Mouse (Mus musculus): Measurements from ENCODE around the gene Ddx39. TPM values are rescaled to one million over a fixed set of nuclear protein-coding genes. Genes with fewer than 3 reads are reported as not detected.

The Ddx39 gene
- polyA plus RNA-seq, 1 experiment from 2014 or later: 253 TPM

DNA sequence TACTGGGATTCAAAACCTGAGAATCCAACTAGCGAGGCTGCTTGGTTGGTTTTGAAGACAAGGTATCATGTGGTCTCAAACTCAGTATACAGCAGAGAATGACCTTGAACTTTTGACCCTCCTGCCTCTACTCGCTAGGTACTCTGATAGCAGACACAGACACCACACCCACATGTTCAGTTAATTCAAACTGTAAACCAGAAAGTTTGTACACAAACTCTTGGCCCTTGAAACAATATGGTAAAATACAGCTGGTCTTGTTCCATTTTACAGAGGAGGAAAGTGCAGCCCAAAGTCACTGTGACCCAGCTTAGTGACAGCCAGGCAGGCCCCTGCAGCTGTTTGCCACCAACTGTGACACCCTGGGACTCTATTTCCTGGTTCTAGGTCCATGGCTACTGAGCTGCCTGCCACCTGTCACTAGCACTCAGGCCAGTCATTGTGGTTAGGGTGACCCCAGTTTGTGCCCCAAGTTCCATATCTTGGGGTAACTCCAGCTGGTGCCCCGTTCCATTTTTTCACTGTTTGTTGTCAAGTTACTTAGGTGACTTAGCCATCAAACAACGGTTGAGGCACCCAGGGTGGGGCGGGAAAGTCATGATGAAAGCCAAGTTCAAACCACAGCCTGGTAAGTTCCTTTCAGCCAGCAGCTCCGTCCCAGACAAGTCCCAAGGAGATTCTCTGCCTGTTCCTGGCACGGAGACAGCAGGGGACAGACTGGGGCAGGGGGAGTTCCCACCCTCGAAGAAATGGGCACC, 24.9 kb downstream of the Ddx39 start:
- 47% methylated on average over 8 of the region's 8 CpGs for WGBS

GRCm38 (mm10) chr8:83740586-83740975, 25.6 kb downstream of the Ddx39 start:
- Histone ChIP-seq H3K27ac (ENCODE audit: low read depth, low read length) (no peak overlapping the region), H3K4me2 (peak overlapping the region; percentile 67), H3K9ac (ENCODE audit: low read length) (peak overlapping the region; percentile 68), H3K36me3 (ENCODE audit: control insufficient read depth, insufficient read depth, low read length) (no peaks in the 10 kb centered on the region), H3K4me3 (ENCODE audit: low read depth, low read length) (peak overlapping the region; percentile 44), H3K9me3 (ENCODE audit: control insufficient read depth, low read length) (no peaks in the 10 kb centered on the region), H3K27me3 (ENCODE audit: control insufficient read depth, insufficient read depth, low read length) (peaks cover 28% of the 10 kb centered on the region), H3K4me1 (ENCODE audit: control insufficient read depth, insufficient read depth, low read length) (peaks cover 4% of the 10 kb centered on the region; the same call in 1 of the 2 replicates)
- DNase-seq (ENCODE audit: low spot score, missing footprints) (no peak), ATAC-seq (ENCODE audit: low FRiP score) (no peak; the same call in 1 of the 2 replicates)
- 29% methylated on average over 3 of the region's 3 CpGs for WGBS

More for the DNA sequence above, 24.9 kb downstream of the Ddx39 start:
- no peak overlapping the region for H3K9ac ChIP-seq (ENCODE audit: low read length)
- H3K27me3 ChIP-seq (ENCODE audit: control insufficient read depth, insufficient read depth, low read length): peaks cover 28% of the 10 kb centered on the region
- H3K27ac ChIP-seq (ENCODE audit: low read depth, low read length): no peak overlapping the region
- peaks cover 4% of the 10 kb centered on the region; the same call in 1 of the 2 replicates for H3K4me1 ChIP-seq (ENCODE audit: control insufficient read depth, insufficient read depth, low read length)
- no peak overlapping the region for H3K4me3 ChIP-seq (ENCODE audit: low read depth, low read length)
- DNase-seq (ENCODE audit: low spot score, missing footprints): no peak
- H3K36me3 ChIP-seq (ENCODE audit: control insufficient read depth, insufficient read depth, low read length): no peaks in the 10 kb centered on the region
- H3K9me3 ChIP-seq (ENCODE audit: control insufficient read depth, low read length): no peaks in the 10 kb centered on the region
- ATAC-seq (ENCODE audit: low FRiP score): no peak
- H3K4me2 ChIP-seq: no peak overlapping the region

- peak within 1 kb of the TSS; percentile 44 for H3K4me3 ChIP-seq (ENCODE audit: low read depth, low read length)
- no peaks in the 10 kb centered on the region for H3K36me3 ChIP-seq (ENCODE audit: control insufficient read depth, insufficient read depth, low read length)
- peaks cover 28% of the 10 kb centered on the region for H3K27me3 ChIP-seq (ENCODE audit: control insufficient read depth, insufficient read depth, low read length)
- DNase-seq (ENCODE audit: low spot score, missing footprints): peak; percentile 93
- no peaks in the 10 kb centered on the region for H3K9me3 ChIP-seq (ENCODE audit: control insufficient read depth, low read length)
- H3K4me1 ChIP-seq (ENCODE audit: control insufficient read depth, insufficient read depth, low read length): peaks cover 4% of the 10 kb centered on the region; the same call in 1 of the 2 replicates
- H3K9ac ChIP-seq (ENCODE audit: low read length): peak within 1 kb of the TSS; percentile 68
- peak; percentile 59 for ATAC-seq (ENCODE audit: low FRiP score)
- H3K4me2 ChIP-seq: peak within 1 kb of the TSS; percentile 67
- no peak within 1 kb of the TSS for H3K27ac ChIP-seq (ENCODE audit: low read depth, low read length)
- 1% methylated on average over 44 of the region's 56 CpGs for WGBS
Observed at GRCm38 (mm10) chr8:83740976-83741741, 26.2 kb downstream of the Ddx39 start, which contains the start of gene Adgre5. Gene Adgre5, minus strand, starts transcription at chr8:83741326.

DNA sequence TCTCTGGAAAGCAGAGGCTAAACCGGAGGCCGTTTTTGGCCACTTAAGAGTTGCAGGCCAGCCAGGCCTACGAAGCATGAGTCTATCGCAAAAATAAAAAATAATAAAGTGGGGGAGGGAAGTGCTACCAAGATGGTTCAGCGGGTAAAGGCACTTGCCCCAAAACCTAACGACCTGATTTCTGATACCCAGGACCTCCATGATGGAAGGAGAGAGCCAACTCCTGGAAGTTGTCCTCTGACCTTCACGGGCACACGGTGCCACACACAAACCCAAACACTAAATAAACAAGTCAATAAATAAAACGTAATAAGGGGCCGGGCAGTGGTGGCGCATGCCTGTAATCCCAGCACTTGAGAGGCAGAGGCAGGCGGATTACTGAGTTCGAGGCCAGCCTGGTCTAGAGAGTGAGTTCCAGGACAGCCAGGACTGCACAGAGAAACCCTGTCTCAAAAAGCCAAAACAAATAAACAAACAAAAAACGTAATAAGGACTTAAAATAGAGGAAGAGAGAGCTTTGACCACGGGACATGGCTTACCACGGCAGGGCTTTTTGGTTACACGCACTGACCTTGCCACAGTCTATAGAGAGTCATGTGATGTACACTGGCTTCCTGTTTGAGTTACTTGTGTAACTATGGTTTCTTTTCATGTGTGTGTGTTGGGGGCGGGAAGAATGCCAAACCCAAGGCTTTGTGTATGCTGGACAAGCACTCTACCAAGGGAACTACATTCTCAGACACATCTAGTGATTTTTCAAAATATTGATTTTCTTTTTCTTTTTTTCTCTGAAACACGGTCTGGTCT, 27.1 kb downstream of the Ddx39 start:
- Histone ChIP-seq H3K36me3 (ENCODE audit: control insufficient read depth, insufficient read depth, low read length) (no peaks in the 10 kb centered on the region), H3K27ac (ENCODE audit: low read depth, low read length) (no peak overlapping the region), H3K9me3 (ENCODE audit: control insufficient read depth, low read length) (no peaks in the 10 kb centered on the region), H3K4me3 (ENCODE audit: low read depth, low read length) (no peak overlapping the region), H3K4me2 (peak overlapping the region; percentile 67; the same call in 1 of the 2 replicates), H3K9ac (ENCODE audit: low read length) (no peak overlapping the region), H3K4me1 (ENCODE audit: control insufficient read depth, insufficient read depth, low read length) (peaks cover 4% of the 10 kb centered on the region; the same call in 1 of the 2 replicates), H3K27me3 (ENCODE audit: control insufficient read depth, insufficient read depth, low read length) (peaks cover 28% of the 10 kb centered on the region)
- ATAC-seq (ENCODE audit: low FRiP score) (no peak), DNase-seq (ENCODE audit: low spot score, missing footprints) (no peak)
- WGBS: 73% methylated on average over 19 of the region's 19 CpGs

GRCm38 (mm10) chr8:83742968-83743367, 28.0 kb downstream of the Ddx39 start:
- ATAC-seq (ENCODE audit: low FRiP score) (no peak), DNase-seq (ENCODE audit: low spot score, missing footprints) (no peak)
- no peak overlapping the region for H3K9ac ChIP-seq (ENCODE audit: low read length)
- H3K27ac ChIP-seq (ENCODE audit: low read depth, low read length): no peak overlapping the region
- H3K9me3 ChIP-seq (ENCODE audit: control insufficient read depth, low read length): no peaks in the 10 kb centered on the region
- H3K4me1 ChIP-seq (ENCODE audit: control insufficient read depth, insufficient read depth, low read length): peaks cover 4% of the 10 kb centered on the region; the same call in 1 of the 2 replicates
- no peaks in the 10 kb centered on the region for H3K36me3 ChIP-seq (ENCODE audit: control insufficient read depth, insufficient read depth, low read length)
- peaks cover 28% of the 10 kb centered on the region for H3K27me3 ChIP-seq (ENCODE audit: control insufficient read depth, insufficient read depth, low read length)
- 92% methylated on average over 6 of the region's 6 CpGs for WGBS
- no peak overlapping the region for H3K4me3 ChIP-seq (ENCODE audit: low read depth, low read length)
- H3K4me2 ChIP-seq: no peak overlapping the region

GRCm38 (mm10) chr8:83744070-83744469, 29.1 kb downstream of the Ddx39 start:
- Histone ChIP-seq H3K27ac (ENCODE audit: low read depth, low read length) (no peak overlapping the region), H3K9ac (ENCODE audit: low read length) (no peak overlapping the region), H3K4me3 (ENCODE audit: low read depth, low read length) (no peak overlapping the region), H3K4me2 (no peak overlapping the region), H3K9me3 (ENCODE audit: control insufficient read depth, low read length) (no peaks in the 10 kb centered on the region), H3K4me1 (ENCODE audit: control insufficient read depth, insufficient read depth, low read length) (peaks cover 4% of the 10 kb centered on the region; the same call in 1 of the 2 replicates), H3K27me3 (ENCODE audit: control insufficient read depth, insufficient read depth, low read length) (peaks cover 37% of the 10 kb centered on the region), H3K36me3 (ENCODE audit: control insufficient read depth, insufficient read depth, low read length) (no peaks in the 10 kb centered on the region)
- WGBS: 72% methylated on average over 4 of the region's 4 CpGs
- ATAC-seq (ENCODE audit: low FRiP score) (no peak), DNase-seq (ENCODE audit: low spot score, missing footprints) (no peak)

DNA sequence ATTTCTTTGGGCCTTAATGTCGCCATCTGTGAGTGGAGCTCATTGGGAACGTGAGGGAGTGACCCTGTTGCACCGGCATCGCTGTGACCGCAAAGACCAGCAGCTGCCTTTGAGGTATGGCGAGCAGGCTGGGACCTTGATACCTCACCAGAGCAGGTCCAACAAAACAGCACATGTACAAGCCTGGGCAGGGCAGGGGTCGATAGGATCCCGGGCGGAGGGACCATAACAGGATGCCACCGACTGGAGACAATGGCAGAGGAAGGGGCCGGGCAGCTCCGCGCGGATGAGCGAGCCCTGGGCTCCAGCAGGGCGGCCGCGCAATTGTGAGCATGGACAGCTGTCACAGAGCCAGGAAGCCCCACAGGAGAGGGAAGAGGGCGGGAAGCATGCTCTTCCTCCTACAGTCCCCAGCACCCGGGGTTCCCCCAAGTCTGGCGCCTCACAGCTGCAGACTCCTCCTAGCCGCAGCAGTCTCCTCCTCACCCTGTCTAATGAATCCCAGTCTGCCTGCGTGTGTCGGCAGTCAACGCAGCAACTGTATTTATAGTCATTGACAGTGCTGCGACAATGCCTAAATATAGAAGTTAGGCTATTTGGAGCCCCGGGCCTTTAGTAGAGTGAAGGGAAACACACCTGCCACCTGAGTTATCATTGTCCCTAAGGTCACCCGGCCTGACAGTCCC, 32.8 kb downstream of the Ddx39 start:
- H3K27me3 ChIP-seq (ENCODE audit: control insufficient read depth, insufficient read depth, low read length): peaks cover 8% of the 10 kb centered on the region
- peaks cover 4% of the 10 kb centered on the region for H3K4me1 ChIP-seq (ENCODE audit: control insufficient read depth, insufficient read depth, low read length)
- H3K27ac ChIP-seq (ENCODE audit: low read depth, low read length): no peak overlapping the region
- H3K4me3 ChIP-seq (ENCODE audit: low read depth, low read length): peak overlapping the region; percentile 32
- DNase-seq (ENCODE audit: low spot score, missing footprints) (peak; percentile 94), ATAC-seq (ENCODE audit: low FRiP score) (peak; percentile 78)
- WGBS: 3% methylated on average over 26 of the region's 28 CpGs
- H3K9me3 ChIP-seq (ENCODE audit: control insufficient read depth, low read length): no peaks in the 10 kb centered on the region
- no peaks in the 10 kb centered on the region for H3K36me3 ChIP-seq (ENCODE audit: control insufficient read depth, insufficient read depth, low read length)
- peak overlapping the region; percentile 59 for H3K4me2 ChIP-seq
- peak overlapping the region; percentile 26 for H3K9ac ChIP-seq (ENCODE audit: low read length)

GRCm38 (mm10) chr8:83748708-83749107, 33.7 kb downstream of the Ddx39 start:
- H3K36me3 ChIP-seq (ENCODE audit: control insufficient read depth, insufficient read depth, low read length): no peaks in the 10 kb centered on the region
- 47% methylated on average over 3 of the region's 3 CpGs for WGBS
- DNase-seq (ENCODE audit: low spot score, missing footprints): no peak
- H3K9ac ChIP-seq (ENCODE audit: low read length): no peak overlapping the region
- H3K27me3 ChIP-seq (ENCODE audit: control insufficient read depth, insufficient read depth, low read length): peaks cover 8% of the 10 kb centered on the region
- ATAC-seq (ENCODE audit: low FRiP score): no peak
- no peak overlapping the region for H3K27ac ChIP-seq (ENCODE audit: low read depth, low read length)
- no peak overlapping the region for H3K4me3 ChIP-seq (ENCODE audit: low read depth, low read length)
- H3K9me3 ChIP-seq (ENCODE audit: control insufficient read depth, low read length): no peaks in the 10 kb centered on the region
- peaks cover 4% of the 10 kb centered on the region for H3K4me1 ChIP-seq (ENCODE audit: control insufficient read depth, insufficient read depth, low read length)
- no peak overlapping the region for H3K4me2 ChIP-seq
